ENCODE assay signal across 29 mouse cellular contexts in the genomic region with DNA sequence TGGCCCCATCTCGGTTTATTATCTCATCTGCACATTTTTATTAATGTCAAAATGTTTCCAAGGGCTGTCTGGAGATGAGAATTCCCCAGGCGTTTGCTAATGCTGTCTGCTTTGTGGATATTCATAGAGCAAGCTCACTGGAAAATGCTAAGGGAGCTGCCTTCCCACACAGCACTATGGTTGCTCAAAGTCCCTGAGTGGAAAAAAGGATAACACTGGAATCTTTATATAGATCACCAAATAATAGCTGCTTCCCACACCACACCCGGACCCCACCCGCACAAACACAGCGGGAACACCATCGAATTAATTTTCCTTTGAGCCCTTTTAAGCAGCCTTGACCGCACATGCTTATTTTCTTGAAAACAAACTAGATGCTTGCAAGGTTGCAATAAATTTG.
DNase-seq lines count a peak whose midpoint lies in the region; ATAC-seq and TF ChIP-seq lines count a peak whose summit lies in the region.
"Had no signal": no experiment of that assay in that cellular context is flagged by ENCODE, and none has a peak within 500 bp of the region (broad histone marks: within the 10 kb centered on the region; RNA-seq: fewer than 3 reads in every experiment).

No protein-coding gene starts in this region.

- no peaks in the 10 kb centered on the region for H3K4me1 ChIP-seq in lung, embryonic 14.5 days (ENCODE audit: insufficient read depth)
- H3K4me1 ChIP-seq in hindbrain, postnatal 0 days (ENCODE audit: insufficient read depth, low read length): no peaks in the 10 kb centered on the region
- H3K4me1 ChIP-seq: forebrain, embryonic 15.5 days; heart, embryonic 13.5 days; stomach, embryonic 15.5 days had no signal

- H3K9me3 ChIP-seq in lung, embryonic 14.5 days (ENCODE audit: low read depth, low read length): no peaks in the 10 kb centered on the region
- H3K9me3 ChIP-seq in hindbrain, postnatal 0 days (ENCODE audit: low read length): no peaks in the 10 kb centered on the region
- H3K9me3 ChIP-seq: forebrain, embryonic 15.5 days; heart, embryonic 13.5 days; midbrain, embryonic 12.5 days; stomach, embryonic 15.5 days had no signal

- no peak overlapping the region for H3K9ac ChIP-seq in lung, embryonic 14.5 days
- no peak overlapping the region for H3K9ac ChIP-seq in hindbrain, postnatal 0 days (replicated peaks; ENCODE audit: low read length)
- H3K9ac ChIP-seq: forebrain, embryonic 15.5 days; heart, embryonic 13.5 days; hindbrain, embryonic 14.5 days; liver, embryonic 14.5 days; midbrain, embryonic 12.5 days; stomach, embryonic 15.5 days had no signal

- ATAC-seq in lung, embryonic 14.5 days (ENCODE audit: insufficient read depth): no peak
- ATAC-seq in hindbrain, postnatal 0 days: no peak
- ATAC-seq: forebrain, embryonic 15.5 days; inflammation-experienced regulatory T-cells, adult 6 months had no signal

- H3K36me3 ChIP-seq in lung, embryonic 14.5 days (ENCODE audit: insufficient read depth): no peaks in the 10 kb centered on the region
- H3K36me3 ChIP-seq in hindbrain, postnatal 0 days (ENCODE audit: insufficient read depth, low read length): no peaks in the 10 kb centered on the region
- H3K36me3 ChIP-seq: forebrain, embryonic 15.5 days; G1E; heart, embryonic 13.5 days; midbrain, embryonic 12.5 days; stomach, embryonic 15.5 days had no signal

- H3K4me2 ChIP-seq in lung, embryonic 14.5 days: no peak overlapping the region
- H3K4me2 ChIP-seq in hindbrain, postnatal 0 days (ENCODE audit: low read depth, low read length): no peak overlapping the region
- H3K4me2 ChIP-seq: forebrain, embryonic 15.5 days; heart, embryonic 13.5 days; hindbrain, embryonic 14.5 days; midbrain, embryonic 12.5 days; stomach, embryonic 15.5 days had no signal

- no peak for TF ChIP-seq CTCF in lung, embryonic 14.5 days (IDR thresholded peaks at IDR 0.05; ENCODE audit: low read depth)
- no peak for TF ChIP-seq CTCF in hindbrain, postnatal 0 days (IDR thresholded peaks at IDR 0.05; ENCODE audit: low read depth)

- no peak overlapping the region for H3K27ac ChIP-seq in lung, embryonic 14.5 days (ENCODE audit: low read depth)
- no peak overlapping the region for H3K27ac ChIP-seq in hindbrain, postnatal 0 days
- H3K27ac ChIP-seq: forebrain, embryonic 15.5 days; gastrocnemius, adult 2 months; heart, adult 2 months; heart, embryonic 13.5 days; hindbrain, embryonic 14.5 days; liver, embryonic 14.5 days; midbrain, embryonic 12.5 days; stomach, embryonic 15.5 days had no signal

- H3K27me3 ChIP-seq in lung, embryonic 14.5 days (ENCODE audit: insufficient read depth, low read length): no peaks in the 10 kb centered on the region
- H3K27me3 ChIP-seq in hindbrain, postnatal 0 days (ENCODE audit: insufficient read depth, low read length): no peaks in the 10 kb centered on the region
- H3K27me3 ChIP-seq: forebrain, embryonic 15.5 days; heart, embryonic 13.5 days; midbrain, embryonic 12.5 days; stomach, embryonic 15.5 days had no signal

- DNase-seq in frontal cortex, adult 2 months (ENCODE audit: extremely low spot score in 1 of 2, low spot score in 1 of 2): peak; percentile 14 to 47
- DNase-seq in frontal cortex, postnatal 25 days (ENCODE audit: low spot score in 2 of 2): no peak
- DNase-seq in lung, embryonic 14.5 days: peak; percentile 32
- no peak for DNase-seq in lung, postnatal 36 days
- peak; percentile 23 to 44 for DNase-seq in right cerebral cortex, adult 2 months (ENCODE audit: low spot score in 2 of 2)
- no peak for DNase-seq in right cerebral cortex, postnatal 25 days
- DNase-seq in hindbrain, postnatal 0 days (ENCODE audit: low spot score): no peak
- DNase-seq: adrenal gland, adult 8-10 months; cerebellum, adult 8-10 months; cerebellum, postnatal 36 days; gastrocnemius, adult 2 months; gastrocnemius, postnatal 36 days; heart, adult 2 months; heart, postnatal 10 days; kidney, adult 11 months; kidney, postnatal 14 days; layer of hippocampus, adult 9-11 months; liver; lung, adult 2 months; lung, postnatal 14 days; thymus, postnatal 14 days had no signal

- H3K4me3 ChIP-seq in lung, embryonic 14.5 days (ENCODE audit: low read depth, low read length): no peak overlapping the region
- H3K4me3 ChIP-seq in hindbrain, postnatal 0 days (ENCODE audit: low read length): no peak overlapping the region
- H3K4me3 ChIP-seq: forebrain, embryonic 15.5 days; gastrocnemius, adult 2 months; heart, adult 2 months; heart, embryonic 13.5 days; midbrain, embryonic 12.5 days; stomach, embryonic 15.5 days had no signal

- WGBS in lung, embryonic 14.5 days: 58% methylated on average over 7 of the region's 7 CpGs
- 58% methylated on average over 7 of the region's 7 CpGs for WGBS in hindbrain, postnatal 0 days

Comparison
In these comparisons a context has a peak if more than half of its experiments do, and no peak if none do; other contexts are left out.
1. DNase-seq: peak in frontal cortex, adult 2 months (2 of 2), lung, embryonic 14.5 days (single experiment) and right cerebral cortex, adult 2 months (2 of 2); none in frontal cortex, postnatal 25 days (0 of 2), lung, postnatal 36 days (single experiment), right cerebral cortex, postnatal 25 days (single experiment) and hindbrain, postnatal 0 days (single experiment).